Mouse (Mus musculus): ENCODE results near the gene Tmem238.
"Not testable (repeated sequence)": the region's sequence is repeated elsewhere in the genome, so short reads cannot be mapped to it uniquely, and the experiment has no call there.

Gene Tmem238

GRCm38 (mm10) chr7:4789436-4789935, at the start of gene Tmem238:
TSS of gene Tmem238 (minus strand) at chr7:4789656.
- peak in 1 of 2 experiments; percentile 73 for DNase-seq

- DNase-seq = peak in 1 of 2 experiments; percentile 13
Observed at GRCm38 (mm10) chr7:4837639-4838038, 48.2 kb upstream of the Tmem238 start.

GRCm38 (mm10) chr7:4836351-4836792, 46.9 kb upstream of the Tmem238 start:
- DNase-seq = peak; percentile 86 to 89

GRCm38 (mm10) chr7:4835631-4836327, 46.3 kb upstream of the Tmem238 start:
- DNase-seq = peak in 1 of 2 experiments; percentile 35

GRCm38 (mm10) chr7:4830476-4830875, 41.0 kb upstream of the Tmem238 start:
- DNase-seq = no peak

GRCm38 (mm10) chr7:4825365-4825764, 35.9 kb upstream of the Tmem238 start:
- DNase-seq = no peak

- DNase-seq = no peak
Observed at GRCm38 (mm10) chr7:4822162-4822907, 32.9 kb upstream of the Tmem238 start.

- no peak for DNase-seq
Observed at GRCm38 (mm10) chr7:4821690-4822089, 32.2 kb upstream of the Tmem238 start.

- DNase-seq = not testable (repeated sequence)
Observed at GRCm38 (mm10) chr7:4820925-4821324, 31.5 kb upstream of the Tmem238 start.

- no peak for DNase-seq
Observed at GRCm38 (mm10) chr7:4816559-4816958, 27.1 kb upstream of the Tmem238 start.

- DNase-seq = no peak
Observed at GRCm38 (mm10) chr7:4813105-4813791, 23.8 kb upstream of the Tmem238 start.

GRCm38 (mm10) chr7:4812303-4813104, 23.0 kb upstream of the Tmem238 start, which contains the start of gene Ube2s:
TSS of gene Ube2s (minus strand) at chr7:4812590.
- peak; percentile 98 to 100 for DNase-seq

- DNase-seq = peak in 1 of 2 experiments; percentile 36
Observed at GRCm38 (mm10) chr7:4811842-4812302, 22.4 kb upstream of the Tmem238 start.

- not testable (repeated sequence) for DNase-seq
Observed at GRCm38 (mm10) chr7:4811131-4811530, 21.7 kb upstream of the Tmem238 start.

- DNase-seq = peak; percentile 43 to 45
Observed at GRCm38 (mm10) chr7:4806716-4807115, 17.3 kb upstream of the Tmem238 start.

GRCm38 (mm10) chr7:4802247-4802646, 12.8 kb upstream of the Tmem238 start:
- DNase-seq = no peak

- peak; percentile 48 to 49 for DNase-seq
Observed at GRCm38 (mm10) chr7:4795767-4796433, 6.4 kb upstream of the Tmem238 start.

- no peak for DNase-seq
Observed at GRCm38 (mm10) chr7:4794631-4795168, 5.2 kb upstream of the Tmem238 start.

- DNase-seq = no peak
Observed at GRCm38 (mm10) chr7:4793674-4794073, 4.2 kb upstream of the Tmem238 start.

GRCm38 (mm10) chr7:4793248-4793647, 3.8 kb upstream of the Tmem238 start:
- DNase-seq = not testable (repeated sequence)

Data from cerebellum, adult 18-20 months (tissue).